Mouse (Mus musculus): ENCODE results near the gene Ttll7.

Gene Ttll7

GRCm38 (mm10) chr3:146994670-146995415 is 142.7 kb downstream of the Ttll7 start:
- no peak for DNase-seq (ENCODE audit: extremely low spot score)

GRCm38 (mm10) chr3:146999148-146999547 is 147.0 kb downstream of the Ttll7 start:
- DNase-seq (ENCODE audit: extremely low spot score), result no peak

GRCm38 (mm10) chr3:147000963-147001362 is 148.8 kb downstream of the Ttll7 start:
- DNase-seq (ENCODE audit: extremely low spot score), result no peak

GRCm38 (mm10) chr3:147001557-147001956 is 149.4 kb downstream of the Ttll7 start:
- no peak for DNase-seq (ENCODE audit: extremely low spot score)

GRCm38 (mm10) chr3:147016506-147016905 is 164.3 kb downstream of the Ttll7 start:
- DNase-seq (ENCODE audit: extremely low spot score), result no peak

GRCm38 (mm10) chr3:147019506-147019905 is 167.3 kb downstream of the Ttll7 start:
- DNase-seq (ENCODE audit: extremely low spot score), result no peak

GRCm38 (mm10) chr3:147026248-147026647 is 174.1 kb downstream of the Ttll7 start:
- no peak for DNase-seq (ENCODE audit: extremely low spot score)

GRCm38 (mm10) chr3:147028382-147028781 is 176.2 kb downstream of the Ttll7 start:
- no peak for DNase-seq (ENCODE audit: extremely low spot score)

GRCm38 (mm10) chr3:147029718-147030117 is 177.6 kb downstream of the Ttll7 start:
- DNase-seq (ENCODE audit: extremely low spot score), result no peak

- DNase-seq (ENCODE audit: extremely low spot score), result no peak
Measured at GRCm38 (mm10) chr3:147030266-147030880, 178.2 kb downstream of the Ttll7 start.
